Mouse (Mus musculus): ENCODE results near the gene Vamp2. TPM values are rescaled to one million over a fixed set of nuclear protein-coding genes. Genes with fewer than 3 reads are reported as not detected.

Gene Vamp2
- polyA plus RNA-seq, 1 experiment from 2014 or later = 259 TPM

GRCm38 (mm10) chr11:69122336-69122951 is 34.2 kb downstream of the Vamp2 start, which contains the start of gene 9130213A22Rik:
TSS of gene 9130213A22Rik (minus strand) at chr11:69122589.
- Histone ChIP-seq H3K27ac (ENCODE audit: low read length) (peak within 1 kb of the TSS; percentile 71), H3K4me3 (replicated peaks; ENCODE audit: low read length) (peak within 1 kb of the TSS; percentile 80), H3K9ac (replicated peaks; ENCODE audit: low read depth, low read length) (peak within 1 kb of the TSS; percentile 74), H3K36me3 (ENCODE audit: control insufficient read depth, insufficient read depth) (no peaks in the 10 kb centered on the region), H3K27me3 (replicated peaks; ENCODE audit: control insufficient read depth, insufficient read depth, low read length) (peaks cover 3% of the 10 kb centered on the region; the same call in 1 of the 2 replicates), H3K4me2 (ENCODE audit: low read length) (peak within 1 kb of the TSS; percentile 76), H3K4me1 (replicated peaks; ENCODE audit: control insufficient read depth, insufficient read depth, low read length) (peaks cover 36% of the 10 kb centered on the region), H3K9me3 (ENCODE audit: control insufficient read depth, low read length) (no peaks in the 10 kb centered on the region)
- peak; percentile 66 for ATAC-seq
- WGBS = under 1% methylated on average over 64 of the region's 66 CpGs

- Histone ChIP-seq H3K9ac (replicated peaks; ENCODE audit: low read depth, low read length) (peak overlapping the region; percentile 74), H3K9me3 (ENCODE audit: control insufficient read depth, low read length) (no peaks in the 10 kb centered on the region), H3K36me3 (ENCODE audit: control insufficient read depth, insufficient read depth) (no peaks in the 10 kb centered on the region), H3K4me3 (replicated peaks; ENCODE audit: low read length) (peak overlapping the region; percentile 80), H3K4me1 (replicated peaks; ENCODE audit: control insufficient read depth, insufficient read depth, low read length) (peaks cover 35% of the 10 kb centered on the region), H3K4me2 (ENCODE audit: low read length) (peak overlapping the region; percentile 76), H3K27me3 (replicated peaks; ENCODE audit: control insufficient read depth, insufficient read depth, low read length) (peaks cover 4% of the 10 kb centered on the region; the same call in 1 of the 2 replicates), H3K27ac (ENCODE audit: low read length) (peak overlapping the region; percentile 71)
- no peak; the same call in 1 of the 2 replicates for ATAC-seq
- under 1% methylated on average over 29 of the region's 29 CpGs for WGBS
Observed at GRCm38 (mm10) chr11:69123056-69123692, 34.9 kb downstream of the Vamp2 start.

GRCm38 (mm10) chr11:69123693-69124497 is 35.6 kb downstream of the Vamp2 start:
- WGBS = under 1% methylated on average over 31 of the region's 31 CpGs
- peak; percentile 73 for ATAC-seq
- Histone ChIP-seq H3K4me1 (replicated peaks; ENCODE audit: control insufficient read depth, insufficient read depth, low read length) (peaks cover 33% of the 10 kb centered on the region), H3K4me3 (replicated peaks; ENCODE audit: low read length) (peak overlapping the region; percentile 80), H3K9me3 (ENCODE audit: control insufficient read depth, low read length) (no peaks in the 10 kb centered on the region), H3K27ac (ENCODE audit: low read length) (peak overlapping the region; percentile 58), H3K9ac (replicated peaks; ENCODE audit: low read depth, low read length) (peak overlapping the region; percentile 23), H3K27me3 (replicated peaks; ENCODE audit: control insufficient read depth, insufficient read depth, low read length) (peaks cover 6% of the 10 kb centered on the region; the same call in 1 of the 2 replicates), H3K4me2 (ENCODE audit: low read length) (peak overlapping the region; percentile 76), H3K36me3 (ENCODE audit: control insufficient read depth, insufficient read depth) (no peaks in the 10 kb centered on the region)

GRCm38 (mm10) chr11:69124498-69124847 is 36.2 kb downstream of the Vamp2 start:
- 0% methylated on average over 3 of the region's 3 CpGs for WGBS
- Histone ChIP-seq H3K4me1 (replicated peaks; ENCODE audit: control insufficient read depth, insufficient read depth, low read length) (peaks cover 30% of the 10 kb centered on the region), H3K36me3 (ENCODE audit: control insufficient read depth, insufficient read depth) (no peaks in the 10 kb centered on the region), H3K4me2 (ENCODE audit: low read length) (no peak overlapping the region), H3K27me3 (replicated peaks; ENCODE audit: control insufficient read depth, insufficient read depth, low read length) (peaks cover 6% of the 10 kb centered on the region; the same call in 1 of the 2 replicates), H3K9me3 (ENCODE audit: control insufficient read depth, low read length) (no peaks in the 10 kb centered on the region), H3K27ac (ENCODE audit: low read length) (no peak overlapping the region), H3K9ac (replicated peaks; ENCODE audit: low read depth, low read length) (no peak overlapping the region), H3K4me3 (replicated peaks; ENCODE audit: low read length) (no peak overlapping the region)
- peak; percentile 44 for ATAC-seq

- Histone ChIP-seq H3K4me1 (replicated peaks; ENCODE audit: control insufficient read depth, insufficient read depth, low read length) (peaks cover 24% of the 10 kb centered on the region), H3K4me2 (ENCODE audit: low read length) (peak overlapping the region; percentile 71), H3K4me3 (replicated peaks; ENCODE audit: low read length) (peak overlapping the region; percentile 73), H3K27me3 (replicated peaks; ENCODE audit: control insufficient read depth, insufficient read depth, low read length) (peaks cover 6% of the 10 kb centered on the region), H3K27ac (ENCODE audit: low read length) (peak overlapping the region; percentile 74), H3K9me3 (ENCODE audit: control insufficient read depth, low read length) (no peaks in the 10 kb centered on the region), H3K36me3 (ENCODE audit: control insufficient read depth, insufficient read depth) (no peaks in the 10 kb centered on the region), H3K9ac (replicated peaks; ENCODE audit: low read depth, low read length) (peak overlapping the region; percentile 63)
- ATAC-seq = peak; percentile 49
- under 1% methylated on average over 24 of the region's 24 CpGs for WGBS
Observed at GRCm38 (mm10) chr11:69125041-69125851, 37.0 kb downstream of the Vamp2 start.

GRCm38 (mm10) chr11:69125852-69125918 is 37.4 kb downstream of the Vamp2 start, which contains the start of gene Aloxe3:
TSS of gene Aloxe3 (plus strand) at chr11:69125896.
- Histone ChIP-seq H3K9me3 (ENCODE audit: control insufficient read depth, low read length) (no peaks in the 10 kb centered on the region), H3K27ac (ENCODE audit: low read length) (peak within 1 kb of the TSS; percentile 74)
- WGBS = 3% methylated on average over 3 of the region's 3 CpGs

GRCm38 (mm10) chr11:69125919-69126705 is 37.8 kb downstream of the Vamp2 start:
- no peak for ATAC-seq
- Histone ChIP-seq H3K4me1 (replicated peaks; ENCODE audit: control insufficient read depth, insufficient read depth, low read length) (peaks cover 17% of the 10 kb centered on the region), H3K27ac (ENCODE audit: low read length) (no peak overlapping the region)

More at GRCm38 (mm10) chr11:69125852-69125918, 37.4 kb downstream of the Vamp2 start, which contains the start of gene Aloxe3:
- Histone ChIP-seq H3K4me1 (replicated peaks; ENCODE audit: control insufficient read depth, insufficient read depth, low read length) (peaks cover 20% of the 10 kb centered on the region), H3K27me3 (replicated peaks; ENCODE audit: control insufficient read depth, insufficient read depth, low read length) (peaks cover 3% of the 10 kb centered on the region), H3K9ac (replicated peaks; ENCODE audit: low read depth, low read length) (peak within 1 kb of the TSS; percentile 63), H3K4me3 (replicated peaks; ENCODE audit: low read length) (peak within 1 kb of the TSS; percentile 73), H3K36me3 (ENCODE audit: control insufficient read depth, insufficient read depth) (no peaks in the 10 kb centered on the region), H3K4me2 (ENCODE audit: low read length) (peak within 1 kb of the TSS; percentile 71)
- no peak for ATAC-seq

GRCm38 (mm10) chr11:69126706-69127095 is 38.4 kb downstream of the Vamp2 start:
- Histone ChIP-seq H3K9ac (replicated peaks; ENCODE audit: low read depth, low read length) (no peak overlapping the region), H3K9me3 (ENCODE audit: control insufficient read depth, low read length) (no peaks in the 10 kb centered on the region), H3K4me3 (replicated peaks; ENCODE audit: low read length) (peak overlapping the region; percentile 73), H3K4me1 (replicated peaks; ENCODE audit: control insufficient read depth, insufficient read depth, low read length) (peaks cover 12% of the 10 kb centered on the region), H3K4me2 (ENCODE audit: low read length) (peak overlapping the region; percentile 71), H3K27me3 (replicated peaks; ENCODE audit: control insufficient read depth, insufficient read depth, low read length) (peaks cover 3% of the 10 kb centered on the region; the same call in 1 of the 2 replicates), H3K27ac (ENCODE audit: low read length) (no peak overlapping the region), H3K36me3 (ENCODE audit: control insufficient read depth, insufficient read depth) (no peaks in the 10 kb centered on the region)
- ATAC-seq = no peak
- 51% methylated on average over 2 of the region's 2 CpGs for WGBS

More at GRCm38 (mm10) chr11:69125919-69126705, 37.8 kb downstream of the Vamp2 start:
- H3K36me3 ChIP-seq (ENCODE audit: control insufficient read depth, insufficient read depth) = no peaks in the 10 kb centered on the region
- H3K9ac ChIP-seq (replicated peaks; ENCODE audit: low read depth, low read length) = peak overlapping the region; percentile 63
- H3K9me3 ChIP-seq (ENCODE audit: control insufficient read depth, low read length) = no peaks in the 10 kb centered on the region
- H3K4me2 ChIP-seq (ENCODE audit: low read length) = peak overlapping the region; percentile 71
- WGBS = 12% methylated on average over 20 of the region's 20 CpGs
- peaks cover 3% of the 10 kb centered on the region; the same call in 1 of the 2 replicates for H3K27me3 ChIP-seq (replicated peaks; ENCODE audit: control insufficient read depth, insufficient read depth, low read length)
- H3K4me3 ChIP-seq (replicated peaks; ENCODE audit: low read length) = peak overlapping the region; percentile 73
